Mouse (Mus musculus) erythroblast, embryonic 14.5 days (primary cell): ENCODE data around the gene Heatr6.

ENCODE experiments used
- GATA1 ChIP-seq: IDR thresholded peaks from 2 replicates; pipeline ENCODE4 v1.6.1; 2012; ENCODE audit warnings: low read length, inconsistent platforms, mixed read lengths
- TAL1 ChIP-seq: IDR thresholded peaks from 3 replicates; pipeline ENCODE4 v1.6.1; 2012; ENCODE audit warnings: low read length, inconsistent platforms, mixed read lengths

DNA sequence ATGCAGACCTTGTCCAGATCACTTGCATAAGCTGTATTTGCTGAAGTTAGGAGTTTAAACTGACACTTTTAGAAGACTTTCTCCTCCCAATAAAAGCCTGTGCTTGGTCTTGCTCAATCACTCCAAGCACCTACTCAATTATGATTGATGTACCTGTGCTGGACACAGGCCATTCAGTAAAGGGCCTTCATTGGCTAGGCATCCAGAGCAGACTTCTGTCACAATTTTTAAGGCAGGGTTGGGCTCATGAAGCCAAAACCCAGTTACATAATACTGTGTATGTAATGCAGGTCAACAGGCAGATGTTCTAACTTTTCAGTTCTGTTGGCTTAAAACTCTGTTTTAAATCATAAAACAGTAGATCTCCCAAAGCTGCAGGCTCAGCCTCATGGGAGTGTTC lies 32.7 kb upstream of the Heatr6 start:
- TF ChIP-seq GATA1 (no peak), TAL1 (no peak)
